Mouse (Mus musculus): ENCODE data around the gene Nufip2. TPM values are rescaled to one million over a fixed set of nuclear protein-coding genes. Genes with fewer than 3 reads are reported as not detected.
A peak's percentile ranks its signal among the peaks of the same experiment; 100 is the strongest.

Nufip2 gene
- total and polyA plus RNA-seq, 2 experiments from 2014 or later: 3.8 to 33.6 TPM

GRCm38 (mm10) chr11:77775701-77776400 is 89.9 kb downstream of the Nufip2 start:
- Histone ChIP-seq H3K9me3 (ENCODE audit: low read length) (no peaks in the 10 kb centered on the region), H3K27ac (peak overlapping the region; percentile 11; the same call in 1 of the 2 replicates), H3K27me3 (ENCODE audit: insufficient read depth, low read length) (no peaks in the 10 kb centered on the region), H3K4me1 (ENCODE audit: insufficient read depth, low read length) (no peaks in the 10 kb centered on the region), H3K4me2 (ENCODE audit: low read depth, low read length) (no peak overlapping the region), H3K36me3 (ENCODE audit: insufficient read depth, low read length) (peaks cover 12% of the 10 kb centered on the region; the same call in 1 of the 2 replicates), H3K9ac (replicated peaks; ENCODE audit: low read length) (no peak overlapping the region), H3K4me3 (ENCODE audit: low read length) (no peak overlapping the region)
- WGBS: 52% methylated on average over 9 of the region's 9 CpGs
- ATAC-seq (no peak), DNase-seq (ENCODE audit: low spot score) (no peak)
- no peak for TF ChIP-seq CTCF (IDR thresholded peaks at IDR 0.05; ENCODE audit: low read depth)

- ATAC-seq: no peak
- Histone ChIP-seq H3K4me3 (ENCODE audit: low read length) (no peak overlapping the region), H3K4me2 (ENCODE audit: low read depth, low read length) (no peak overlapping the region), H3K27me3 (ENCODE audit: insufficient read depth, low read length) (no peaks in the 10 kb centered on the region), H3K9ac (replicated peaks; ENCODE audit: low read length) (no peak overlapping the region), H3K9me3 (ENCODE audit: low read length) (no peaks in the 10 kb centered on the region), H3K27ac (no peak overlapping the region), H3K4me1 (ENCODE audit: insufficient read depth, low read length) (no peaks in the 10 kb centered on the region), H3K36me3 (ENCODE audit: insufficient read depth, low read length) (peaks cover 12% of the 10 kb centered on the region; the same call in 1 of the 2 replicates)
- no peak for TF ChIP-seq CTCF (IDR thresholded peaks at IDR 0.05; ENCODE audit: low read depth)
- WGBS: 91% methylated on average over 17 of the region's 17 CpGs
- DNase-seq (ENCODE audit: low spot score): no peak
Measured at GRCm38 (mm10) chr11:77777436-77777835, 91.5 kb downstream of the Nufip2 start.

GRCm38 (mm10) chr11:77777937-77778336 is 92.0 kb downstream of the Nufip2 start:
- H3K27me3 ChIP-seq (ENCODE audit: insufficient read depth, low read length): no peaks in the 10 kb centered on the region
- ATAC-seq (no peak), DNase-seq (ENCODE audit: low spot score) (no peak)
- TF ChIP-seq CTCF (IDR thresholded peaks at IDR 0.05; ENCODE audit: low read depth): no peak
- H3K36me3 ChIP-seq (ENCODE audit: insufficient read depth, low read length): peaks cover 12% of the 10 kb centered on the region; the same call in 1 of the 2 replicates
- H3K9ac ChIP-seq (replicated peaks; ENCODE audit: low read length): no peak overlapping the region
- H3K4me1 ChIP-seq (ENCODE audit: insufficient read depth, low read length): no peaks in the 10 kb centered on the region
- H3K27ac ChIP-seq: no peak overlapping the region
- H3K4me2 ChIP-seq (ENCODE audit: low read depth, low read length): no peak overlapping the region
- H3K4me3 ChIP-seq (ENCODE audit: low read length): no peak overlapping the region
- 88% methylated on average over 17 of the region's 17 CpGs for WGBS
- H3K9me3 ChIP-seq (ENCODE audit: low read length): no peaks in the 10 kb centered on the region

GRCm38 (mm10) chr11:77779240-77779639 is 93.3 kb downstream of the Nufip2 start:
- ATAC-seq: no peak
- no peak for DNase-seq (ENCODE audit: low spot score)
- Histone ChIP-seq H3K4me2 (ENCODE audit: low read depth, low read length) (no peak overlapping the region), H3K9me3 (ENCODE audit: low read length) (no peaks in the 10 kb centered on the region), H3K4me3 (ENCODE audit: low read length) (no peak overlapping the region), H3K9ac (replicated peaks; ENCODE audit: low read length) (no peak overlapping the region), H3K27me3 (ENCODE audit: insufficient read depth, low read length) (no peaks in the 10 kb centered on the region), H3K36me3 (ENCODE audit: insufficient read depth, low read length) (peaks cover 12% of the 10 kb centered on the region; the same call in 1 of the 2 replicates), H3K4me1 (ENCODE audit: insufficient read depth, low read length) (peaks cover 4% of the 10 kb centered on the region; the same call in 1 of the 2 replicates), H3K27ac (no peak overlapping the region)
- TF ChIP-seq CTCF (IDR thresholded peaks at IDR 0.05; ENCODE audit: low read depth): no peak
- 90% methylated on average over 1 of the region's 1 CpGs for WGBS

GRCm38 (mm10) chr11:77781088-77781487 is 95.1 kb downstream of the Nufip2 start:
- no peak overlapping the region for H3K9ac ChIP-seq (replicated peaks; ENCODE audit: low read length)
- peaks cover 12% of the 10 kb centered on the region; the same call in 1 of the 2 replicates for H3K36me3 ChIP-seq (ENCODE audit: insufficient read depth, low read length)
- no peak for DNase-seq (ENCODE audit: low spot score)
- H3K4me2 ChIP-seq (ENCODE audit: low read depth, low read length): no peak overlapping the region
- WGBS: 48% methylated on average over 7 of the region's 7 CpGs
- no peak overlapping the region for H3K4me3 ChIP-seq (ENCODE audit: low read length)
- H3K4me1 ChIP-seq (ENCODE audit: insufficient read depth, low read length): peaks cover 16% of the 10 kb centered on the region
- no peak for ATAC-seq
- no peaks in the 10 kb centered on the region for H3K27me3 ChIP-seq (ENCODE audit: insufficient read depth, low read length)
- no peak overlapping the region for H3K27ac ChIP-seq
- H3K9me3 ChIP-seq (ENCODE audit: low read length): no peaks in the 10 kb centered on the region
- no peak for TF ChIP-seq CTCF (IDR thresholded peaks at IDR 0.05; ENCODE audit: low read depth)

- Histone ChIP-seq H3K9ac (replicated peaks; ENCODE audit: low read length) (no peak overlapping the region), H3K4me3 (ENCODE audit: low read length) (no peak overlapping the region), H3K4me2 (ENCODE audit: low read depth, low read length) (no peak overlapping the region), H3K4me1 (ENCODE audit: insufficient read depth, low read length) (peaks cover 20% of the 10 kb centered on the region), H3K27me3 (ENCODE audit: insufficient read depth, low read length) (no peaks in the 10 kb centered on the region), H3K36me3 (ENCODE audit: insufficient read depth, low read length) (peaks cover 12% of the 10 kb centered on the region; the same call in 1 of the 2 replicates), H3K27ac (no peak overlapping the region), H3K9me3 (ENCODE audit: low read length) (no peaks in the 10 kb centered on the region)
- no peak for ATAC-seq
- WGBS: 87% methylated on average over 7 of the region's 7 CpGs
- no peak for DNase-seq (ENCODE audit: low spot score)
- TF ChIP-seq CTCF (IDR thresholded peaks at IDR 0.05; ENCODE audit: low read depth): no peak
Measured at GRCm38 (mm10) chr11:77782104-77782815, 96.3 kb downstream of the Nufip2 start.

Data from hindbrain, postnatal 0 days (tissue).